Mouse (Mus musculus): ENCODE measurements around the gene Zkscan1. TPM values are rescaled to one million over a fixed set of nuclear protein-coding genes. Genes with fewer than 3 reads are reported as not detected.

Gene Zkscan1
- polyA plus RNA-seq, 1 experiment: 2.9 TPM

DNA sequence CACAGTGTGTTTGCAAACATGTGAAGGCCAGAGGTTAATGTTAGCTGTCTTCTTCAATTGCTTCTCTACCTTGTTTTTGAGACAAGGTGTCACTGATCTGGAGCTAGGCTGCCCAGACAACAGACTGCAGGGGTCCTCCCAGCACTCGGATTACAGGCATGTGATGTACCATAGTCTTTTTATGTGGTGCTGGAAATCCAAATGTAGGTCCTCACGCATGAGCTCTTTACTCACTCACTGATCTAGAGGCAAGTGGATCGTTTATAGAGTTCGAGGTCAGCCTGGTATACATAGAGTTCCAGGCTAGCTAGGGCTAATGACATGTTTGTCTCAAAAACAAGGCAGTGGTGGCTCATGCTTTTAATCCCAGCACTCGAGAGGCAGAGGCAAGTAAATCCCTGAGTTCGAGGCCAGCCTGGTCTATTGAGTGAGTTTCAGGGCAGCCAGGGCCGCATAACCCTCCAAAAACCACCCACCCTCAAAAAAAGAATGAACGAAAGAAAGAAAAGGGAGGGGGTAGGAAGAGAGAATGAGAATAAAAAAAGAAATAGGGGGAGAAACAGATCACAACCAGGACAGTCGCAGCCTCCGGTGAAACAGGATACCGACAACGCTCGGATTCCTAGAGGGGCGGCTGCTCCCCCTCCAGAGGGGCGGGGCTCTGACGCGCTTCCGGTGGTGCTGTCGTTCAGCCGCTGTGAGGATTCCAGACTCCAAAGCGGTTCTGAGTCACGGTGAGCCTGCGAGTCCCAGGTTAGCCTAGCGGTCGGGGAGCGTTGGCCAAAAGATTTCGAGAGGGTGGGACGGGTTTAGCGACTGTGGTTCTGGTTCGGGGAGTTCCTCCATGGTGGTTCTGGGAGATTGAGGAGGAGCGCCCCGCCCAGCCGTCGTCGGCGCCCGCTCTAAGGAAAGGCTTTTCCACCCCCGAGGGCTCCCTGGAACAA is 31.6 kb downstream of the Zkscan1 start, which contains the start of gene Zscan21:
TSS of gene Zscan21 (plus strand) at position 649 of the 944 bp plus-strand sequence.
- peak; percentile 70 for DNase-seq (ENCODE audit: low read depth, low spot score)
- 6% methylated on average over 38 of the region's 38 CpGs for WGBS

DNA sequence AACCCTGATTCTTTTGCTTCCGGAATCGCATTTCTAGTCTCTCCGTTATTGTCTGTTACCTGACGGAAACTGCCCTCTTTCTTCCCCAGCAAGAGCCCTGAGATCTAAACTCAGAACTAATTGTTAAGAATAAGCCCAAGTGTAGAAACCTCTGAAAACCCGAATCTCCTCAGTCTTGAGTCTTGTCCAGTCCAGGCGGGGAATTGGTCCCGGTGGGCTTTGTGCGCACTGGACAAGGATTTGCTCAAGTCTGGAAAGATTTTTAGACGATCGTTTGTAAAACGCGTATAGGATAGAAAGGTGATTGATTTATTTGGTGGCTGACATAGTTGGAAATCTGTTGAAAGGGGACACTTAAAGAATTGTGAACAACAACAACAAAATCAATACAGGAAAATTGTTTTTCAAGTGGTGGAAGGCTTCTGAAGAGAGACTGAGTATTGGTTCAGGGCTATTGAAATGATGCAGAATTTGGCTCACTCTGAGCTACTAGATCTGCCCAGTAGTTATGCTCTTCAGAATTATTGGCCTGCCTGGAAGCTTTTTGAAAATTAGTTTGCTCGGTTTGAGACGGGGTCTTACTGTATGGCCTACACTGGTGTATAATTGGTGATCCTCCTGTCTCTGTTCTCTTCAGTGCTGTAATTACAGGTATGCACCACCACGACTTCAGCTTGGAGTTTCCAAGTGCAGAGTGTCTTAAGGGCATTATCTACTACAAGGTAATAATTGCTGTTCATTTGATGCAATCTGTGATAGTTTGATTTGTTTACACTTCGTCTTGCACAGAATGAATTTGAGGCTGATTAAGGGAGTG is 32.5 kb downstream of the Zkscan1 start:
- WGBS: 2% methylated on average over 16 of the region's 16 CpGs
- no peak for DNase-seq (ENCODE audit: low read depth, low spot score)

DNA sequence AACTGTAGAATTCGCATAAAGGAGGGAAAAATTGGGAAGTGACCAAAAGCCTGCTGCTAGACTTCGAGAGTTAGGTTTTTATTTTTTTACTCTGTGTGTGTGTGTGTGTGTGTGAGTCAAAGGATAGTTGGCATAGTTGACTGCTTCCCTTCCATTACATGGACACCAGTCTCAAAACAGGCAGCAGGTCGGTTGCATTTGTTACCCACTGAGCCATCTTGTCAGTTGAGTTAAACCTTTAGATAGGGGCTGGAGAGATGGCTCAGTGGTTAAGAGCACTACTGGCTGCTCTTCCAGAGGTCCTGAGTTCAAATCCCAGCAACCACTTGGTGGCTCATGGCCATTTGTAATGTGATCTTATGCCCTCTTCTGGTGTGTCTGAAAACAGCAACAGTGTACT is 33.2 kb downstream of the Zkscan1 start:
- WGBS: 37% methylated on average over 3 of the region's 3 CpGs
- DNase-seq (ENCODE audit: low read depth, low spot score): no peak

DNA sequence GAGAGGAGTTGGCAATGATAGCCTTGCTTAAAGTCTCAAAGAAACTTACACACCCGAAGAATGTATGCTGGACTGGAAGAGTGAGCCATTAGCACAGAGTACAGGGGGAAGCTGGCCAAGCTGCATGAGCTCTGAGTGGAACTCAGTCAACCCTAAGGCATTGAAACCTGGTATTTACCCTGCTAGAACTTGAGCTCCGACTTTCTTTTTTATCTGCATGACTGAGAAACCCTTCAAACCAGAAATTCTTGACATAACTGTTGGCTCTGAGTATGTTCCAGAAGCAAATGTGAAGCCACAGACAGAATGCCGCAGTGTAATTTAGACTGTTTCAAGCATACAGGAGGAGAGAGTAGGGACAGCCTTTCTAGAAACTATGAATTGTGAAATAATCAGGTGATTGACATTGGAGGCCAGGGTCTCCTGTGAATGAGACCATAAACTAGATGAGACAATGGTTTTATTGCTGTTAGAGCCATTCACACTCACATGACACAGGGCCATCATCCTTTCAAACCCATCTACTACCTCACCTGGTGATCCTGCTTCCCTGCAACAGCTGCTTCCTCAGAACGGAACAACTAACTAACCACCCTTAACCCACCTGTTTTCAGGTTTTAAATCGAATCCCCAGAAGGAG is 47.7 kb downstream of the Zkscan1 start:
- DNase-seq (ENCODE audit: low read depth, low spot score): no peak
- WGBS: 64% methylated on average over 5 of the region's 5 CpGs

DNA sequence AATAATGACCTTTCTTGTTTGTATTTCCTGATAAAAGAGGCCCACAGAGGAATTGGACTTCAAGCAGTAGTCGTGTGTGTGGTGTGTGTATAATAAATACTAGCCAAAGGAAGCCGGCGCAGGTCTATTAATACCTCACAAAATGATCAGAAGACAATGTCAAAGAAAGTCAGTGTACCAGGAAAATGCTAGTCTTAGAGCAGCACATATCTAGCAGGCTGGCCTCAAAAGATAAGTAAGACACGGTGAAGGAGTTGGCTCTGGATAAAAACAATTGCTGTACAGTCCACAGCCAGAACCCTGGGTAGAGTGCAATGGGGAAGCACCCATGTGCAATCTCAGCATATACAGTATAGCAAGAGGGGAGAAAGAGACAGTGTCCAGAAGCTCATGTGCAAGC is 52.4 kb downstream of the Zkscan1 start:
- no peak for DNase-seq (ENCODE audit: low read depth, low spot score)
- 58% methylated on average over 4 of the region's 4 CpGs for WGBS

DNA sequence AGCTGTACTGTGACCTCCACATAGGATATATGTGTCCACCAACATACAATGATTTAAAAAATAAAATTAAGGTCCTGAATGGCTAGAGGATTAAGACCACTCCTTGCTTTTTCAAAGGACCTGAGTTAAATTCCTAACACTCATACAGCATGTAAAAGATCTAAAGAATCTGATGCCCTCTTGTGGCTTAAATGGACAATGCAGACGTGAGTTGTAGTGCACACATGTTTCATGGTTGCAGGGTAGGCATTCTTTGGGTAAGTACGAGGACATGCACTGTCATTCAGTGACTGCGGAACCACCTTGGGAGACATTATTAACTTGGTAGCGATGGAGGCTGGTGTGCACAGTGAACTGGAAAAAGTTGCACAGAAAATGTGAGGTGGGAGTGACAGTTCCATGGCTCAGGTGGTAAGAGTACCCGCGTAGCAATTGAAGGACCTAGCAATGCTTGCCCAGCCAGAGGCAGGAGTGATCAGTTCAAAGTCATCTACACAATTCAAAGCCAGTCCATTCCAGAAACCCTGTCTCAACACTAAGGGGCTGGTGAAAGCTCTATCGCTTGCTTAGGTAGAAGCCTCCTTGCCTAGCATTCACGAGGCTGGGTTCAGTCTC is 53.2 kb downstream of the Zkscan1 start:
- 49% methylated on average over 8 of the region's 8 CpGs for WGBS
- no peak for DNase-seq (ENCODE audit: low read depth, low spot score)

DNA sequence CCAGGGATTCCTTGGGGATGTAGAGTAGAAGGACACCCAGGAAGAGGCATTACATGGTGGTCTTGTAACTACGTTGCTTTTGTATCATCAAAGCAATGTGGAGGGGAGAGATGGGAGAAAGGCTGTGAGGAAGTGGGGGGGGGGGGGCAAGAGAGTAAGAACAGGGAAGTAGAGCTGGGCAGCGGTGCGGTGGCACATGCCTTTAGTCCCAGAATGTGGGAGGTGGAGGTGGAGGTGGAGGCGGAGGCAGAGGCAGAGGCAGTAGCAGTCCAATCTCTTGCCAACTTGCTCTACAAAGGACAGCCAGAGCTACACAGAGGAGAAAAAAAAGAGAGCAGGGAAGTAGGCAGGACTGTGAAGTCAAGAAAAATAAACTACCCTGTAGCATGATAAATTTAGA is 53.7 kb downstream of the Zkscan1 start:
- DNase-seq (ENCODE audit: low read depth, low spot score): no peak
- 64% methylated on average over 4 of the region's 4 CpGs for WGBS

DNA sequence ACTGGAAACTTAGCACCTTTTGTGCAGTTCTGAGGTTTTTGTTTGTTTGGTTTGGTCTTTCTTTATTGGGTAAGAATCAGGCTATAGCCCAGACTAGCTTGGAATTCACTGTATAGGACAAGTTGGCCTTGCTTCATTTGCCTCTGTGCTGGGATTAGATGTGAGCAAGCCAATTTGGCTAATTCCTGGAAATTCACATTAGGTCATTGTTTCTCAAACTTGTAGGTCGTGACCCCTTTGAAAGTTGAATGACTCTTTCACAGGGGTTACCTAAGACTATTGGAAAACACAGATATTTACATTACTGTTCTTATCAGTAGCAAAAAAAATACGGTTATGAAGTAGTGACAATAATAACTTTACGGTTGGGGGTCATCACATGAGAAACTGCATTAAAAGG is 69.5 kb downstream of the Zkscan1 start:
- DNase-seq (ENCODE audit: low read depth, low spot score): no peak
- 44% methylated on average over 3 of the region's 3 CpGs for WGBS

DNA sequence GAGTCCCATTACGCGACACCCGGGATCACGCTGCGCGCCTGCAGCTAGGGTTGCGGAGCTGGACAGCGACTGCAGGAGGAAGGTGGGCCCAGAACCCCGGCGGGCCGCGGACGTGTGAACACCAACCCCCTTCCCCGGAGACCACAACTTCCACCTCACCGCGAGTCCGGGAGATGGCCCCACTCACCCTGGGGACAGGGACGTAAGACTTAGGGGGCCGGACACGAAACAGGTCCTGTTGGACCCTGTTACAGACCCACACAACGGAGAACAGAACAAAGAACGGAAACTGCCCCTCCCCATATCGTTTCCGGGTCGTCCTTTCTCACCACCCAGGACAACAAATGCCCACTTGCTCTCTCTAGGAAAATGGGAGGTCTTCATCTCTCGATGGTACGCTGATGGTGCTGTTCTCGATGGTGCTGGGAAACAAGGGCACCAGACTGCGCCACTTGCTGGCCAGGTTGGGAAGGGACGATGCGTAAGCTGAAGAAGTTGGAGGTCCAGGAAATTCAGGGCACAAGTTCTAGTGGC is 70.6 kb downstream of the Zkscan1 start, which contains the start of gene Zfp113:
TSS of gene Zfp113 (minus strand) at position 302 of the 534 bp plus-strand sequence.
- under 1% methylated on average over 31 of the region's 31 CpGs for WGBS
- DNase-seq (ENCODE audit: low read depth, low spot score): peak; percentile 93

Other genes starting within 250 kb of the Zkscan1 start
- 9.9 and 12.5 TPM in 2 replicates for gene Pilra, start 248.8 kb upstream of the Zkscan1 start, polyA plus RNA-seq (2012; rRNA removed)
- 6.6 and 8.9 TPM in 2 replicates for gene Pilrb1, start 227.0 kb upstream of the Zkscan1 start, polyA plus RNA-seq (2012; rRNA removed)
- gene Pilrb2, start 213.3 kb upstream of the Zkscan1 start, polyA plus RNA-seq (2012; rRNA removed): 7.5 and 11.9 TPM in 2 replicates
- gene Cyp3a13, start 163.5 kb upstream of the Zkscan1 start, polyA plus RNA-seq (2012; rRNA removed): 23.5 and 51.9 TPM in 2 replicates
- 0.11 and 0.16 TPM in 2 replicates for gene Gjc3, start 122.0 kb upstream of the Zkscan1 start, polyA plus RNA-seq (2012; rRNA removed)
- 0.17 TPM in 1 of 2 replicates, not detected in the other for gene Azgp1, start 103.6 kb upstream of the Zkscan1 start, polyA plus RNA-seq (2012; rRNA removed)
- gene Smok3a, start 63.8 kb upstream of the Zkscan1 start, polyA plus RNA-seq (2012; rRNA removed): not detected in 2 replicates
- not detected in 2 replicates for gene Smok3b, start 63.7 kb upstream of the Zkscan1 start, polyA plus RNA-seq (2012; rRNA removed)
- gene Smok3c, start 31.9 kb upstream of the Zkscan1 start, polyA plus RNA-seq (2012; rRNA removed): not detected in 2 replicates
- gene Zscan21, start 31.8 kb downstream of the Zkscan1 start, polyA plus RNA-seq (2012; rRNA removed): 7.2 and 7.5 TPM in 2 replicates
- 3.0 TPM in 2 replicates for gene Zfp113, start 70.7 kb downstream of the Zkscan1 start, polyA plus RNA-seq (2012; rRNA removed)
- 97.2 and 105 TPM in 2 replicates for gene Cops6, start 76.0 kb downstream of the Zkscan1 start, polyA plus RNA-seq (2012; rRNA removed)
- 22.3 and 34.3 TPM in 2 replicates for gene Ap4m1, start 86.9 kb downstream of the Zkscan1 start, polyA plus RNA-seq (2012; rRNA removed)
- 42.6 and 44.5 TPM in 2 replicates for gene Mcm7, start 87.3 kb downstream of the Zkscan1 start, polyA plus RNA-seq (2012; rRNA removed)
- gene Taf6, start 102.4 kb downstream of the Zkscan1 start, polyA plus RNA-seq (2012; rRNA removed): 41.6 and 47.7 TPM in 2 replicates
- 4.0 and 4.2 TPM in 2 replicates for gene Cnpy4, start 102.4 kb downstream of the Zkscan1 start, polyA plus RNA-seq (2012; rRNA removed)
- 2.5 TPM in 2 replicates for gene Mblac1, start 109.2 kb downstream of the Zkscan1 start, polyA plus RNA-seq (2012; rRNA removed)
- 1.1 and 2.3 TPM in 2 replicates for gene Nxpe5, start 140.8 kb downstream of the Zkscan1 start, polyA plus RNA-seq (2012; rRNA removed)
- 180 and 194 TPM in 2 replicates for gene Lamtor4, start 170.4 kb downstream of the Zkscan1 start, polyA plus RNA-seq (2012; rRNA removed)
- 45.9 and 55.6 TPM in 2 replicates for gene BC037034, start 178.9 kb downstream of the Zkscan1 start, polyA plus RNA-seq (2012; rRNA removed)
- 0.44 and 0.57 TPM in 2 replicates for gene Gal3st4, start 187.8 kb downstream of the Zkscan1 start, polyA plus RNA-seq (2012; rRNA removed)
- gene Gm43720, start 194.9 kb downstream of the Zkscan1 start, polyA plus RNA-seq (2012; rRNA removed): not detected in 2 replicates
- 2.0 and 2.5 TPM in 2 replicates for gene Gpc2, start 194.9 kb downstream of the Zkscan1 start, polyA plus RNA-seq (2012; rRNA removed)
- 0.58 and 0.90 TPM in 2 replicates for gene Stag3, start 195.2 kb downstream of the Zkscan1 start, polyA plus RNA-seq (2012; rRNA removed)